Mouse (Mus musculus) 3134 (cell line): Measurements from ENCODE around the gene Cyp2c66.
"Not testable (repeated sequence)": the region's sequence is repeated elsewhere in the genome, so short reads cannot be mapped to it uniquely, and the experiment has no call there.

ENCODE experiments used
- DNase-seq: peaks from one replicate; pipeline ENCODE4 v3.0.0-alpha.2; 2011; ENCODE audit warnings: low spot score; ENCODE audit not compliant: insufficient read length; ENCODE audit errors: extremely low read depth

The Cyp2c66 gene

DNA sequence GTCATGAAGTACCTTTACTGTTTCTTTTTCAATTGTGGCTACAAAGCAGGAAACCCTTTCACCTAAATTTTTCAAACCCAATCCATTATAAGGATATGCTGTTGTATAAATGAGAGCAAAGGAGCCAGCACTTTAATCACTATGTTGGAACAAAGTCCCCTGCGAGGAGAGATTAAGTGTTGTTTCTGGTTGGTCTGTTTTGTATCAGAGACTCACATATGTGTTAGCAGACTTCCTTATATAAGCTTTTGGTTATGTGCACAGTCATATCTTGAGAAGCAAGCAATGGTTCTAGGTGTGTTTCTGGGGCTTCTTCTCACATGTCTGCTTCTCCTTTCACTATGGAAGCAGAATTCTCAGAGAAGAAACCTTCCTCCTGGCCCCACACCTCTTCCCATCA lies at the start of gene Cyp2c66:
Gene Cyp2c66 (plus strand): TSS at position 255 of the 400 bp plus-strand sequence.
- DNase-seq, result no peak

DNA sequence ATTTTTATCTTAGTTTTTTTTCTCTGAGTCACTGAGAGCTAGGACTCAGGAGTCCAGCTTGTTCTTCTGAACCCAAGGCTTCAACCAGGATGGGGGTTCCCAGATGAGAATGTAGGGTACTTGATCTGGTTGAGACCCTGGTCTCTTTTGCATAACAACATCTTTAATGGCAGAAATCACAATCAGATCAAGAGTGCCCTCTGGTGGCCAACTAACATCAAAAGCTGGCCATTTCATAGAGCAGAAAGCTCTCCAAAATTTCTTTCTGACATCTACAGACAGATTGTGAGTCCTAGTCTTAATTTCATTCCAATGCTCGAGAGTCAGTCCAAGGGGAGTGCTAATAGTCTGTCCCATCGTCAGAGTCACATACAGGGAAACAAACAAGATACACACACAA lies 14.9 kb upstream of the Cyp2c66 start:
- not testable (repeated sequence) for DNase-seq

DNA sequence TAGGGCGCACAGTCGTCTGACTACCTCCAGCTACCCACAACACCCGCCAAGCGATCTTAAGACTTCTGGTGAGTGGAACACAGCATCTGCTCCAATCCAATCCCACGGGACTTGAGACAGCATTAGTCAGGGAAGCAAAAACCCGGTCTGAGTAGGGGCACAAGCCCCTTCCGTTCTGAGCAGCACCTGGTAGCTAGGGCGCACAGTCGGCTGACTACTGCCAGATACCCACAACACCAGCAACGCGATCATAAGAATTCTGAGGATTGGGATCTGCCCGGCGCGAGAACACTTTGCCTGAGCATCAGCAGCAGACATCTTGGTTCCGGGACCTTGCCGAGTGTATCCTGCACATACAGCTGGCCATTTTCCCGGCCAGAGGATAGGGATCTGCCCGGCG lies 43.1 kb downstream of the Cyp2c66 start:
- not testable (repeated sequence) for DNase-seq
